Mouse (Mus musculus): ENCODE measurements around the gene Cdkal1.

DNA sequence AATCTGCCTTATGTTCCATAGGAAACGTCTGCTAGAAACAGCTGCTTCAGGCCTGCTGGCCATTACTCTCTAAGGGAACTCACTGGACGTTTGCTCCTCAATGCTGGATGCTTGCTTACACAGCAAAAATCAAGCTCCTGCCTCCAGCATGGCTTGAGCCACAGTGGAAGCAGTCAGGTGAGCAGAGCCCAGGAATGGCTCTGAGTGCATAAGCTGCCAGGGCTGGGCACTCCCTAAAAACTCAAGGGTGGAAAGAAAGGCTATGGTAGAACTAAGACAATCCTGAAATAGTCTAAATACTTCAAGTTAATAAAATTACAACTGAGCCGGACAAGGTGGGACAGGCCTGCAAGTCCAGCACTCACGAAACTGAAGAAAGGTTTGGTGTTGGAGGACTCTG is 30.7 kb downstream of the Cdkal1 start:
- TF ChIP-seq CTCF (conservative IDR thresholded peaks at IDR 0.05; ENCODE audit: low read length) (no peak), POU5F1 (IDR thresholded peaks at IDR 0.05; ENCODE audit: borderline replicate concordance, low read length) (no peak), NANOG (IDR thresholded peaks at IDR 0.05; ENCODE audit: borderline replicate concordance, low read length) (no peak)

Measured in E14TG2a.4 (cell line).